Mouse (Mus musculus): ENCODE results near the gene Rapgef2.

Gene Rapgef2

GRCm38 (mm10) chr3:79086282-79086681 is 200.0 kb downstream of the Rapgef2 start:
- WGBS = 79% methylated on average over 4 of the region's 4 CpGs

- 91% methylated on average over 3 of the region's 3 CpGs for WGBS
These were observed 202.4 kb downstream of the Rapgef2 start for GRCm38 (mm10) chr3:79083881-79084280.

- 90% methylated on average over 10 of the region's 10 CpGs for WGBS
These were observed 203.3 kb downstream of the Rapgef2 start for GRCm38 (mm10) chr3:79083030-79083429.

GRCm38 (mm10) chr3:79079076-79079475 is 207.2 kb downstream of the Rapgef2 start:
- WGBS = 79% methylated on average over 3 of the region's 3 CpGs

GRCm38 (mm10) chr3:79074970-79075369 is 211.3 kb downstream of the Rapgef2 start:
- 70% methylated on average over 3 of the region's 3 CpGs for WGBS

- WGBS = 82% methylated on average over 13 of the region's 13 CpGs
These were observed 212.6 kb downstream of the Rapgef2 start for GRCm38 (mm10) chr3:79073541-79074244.

GRCm38 (mm10) chr3:79071561-79071960 is 214.8 kb downstream of the Rapgef2 start:
- WGBS = 44% methylated on average over 5 of the region's 7 CpGs

DNA sequence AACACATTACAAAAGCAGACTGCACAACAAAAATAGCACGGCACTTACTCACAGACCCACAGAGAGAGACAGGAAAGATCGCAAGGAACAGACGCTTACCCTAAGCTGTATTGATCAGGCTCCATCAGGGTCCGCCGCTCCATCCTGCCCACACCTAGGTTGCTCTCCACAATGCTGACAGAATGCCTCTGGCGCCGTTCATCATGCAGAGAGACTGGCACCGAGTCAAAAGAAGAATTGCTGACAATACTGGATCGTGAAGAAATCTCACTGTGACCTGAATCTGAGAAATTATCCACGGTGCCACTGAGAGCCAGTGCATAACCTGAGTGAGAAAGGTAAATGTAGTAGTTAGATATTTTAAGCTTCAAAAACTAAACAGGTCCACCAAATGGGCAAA is 216.4 kb downstream of the Rapgef2 start:
- 44% methylated on average over 10 of the region's 10 CpGs for WGBS

DNA sequence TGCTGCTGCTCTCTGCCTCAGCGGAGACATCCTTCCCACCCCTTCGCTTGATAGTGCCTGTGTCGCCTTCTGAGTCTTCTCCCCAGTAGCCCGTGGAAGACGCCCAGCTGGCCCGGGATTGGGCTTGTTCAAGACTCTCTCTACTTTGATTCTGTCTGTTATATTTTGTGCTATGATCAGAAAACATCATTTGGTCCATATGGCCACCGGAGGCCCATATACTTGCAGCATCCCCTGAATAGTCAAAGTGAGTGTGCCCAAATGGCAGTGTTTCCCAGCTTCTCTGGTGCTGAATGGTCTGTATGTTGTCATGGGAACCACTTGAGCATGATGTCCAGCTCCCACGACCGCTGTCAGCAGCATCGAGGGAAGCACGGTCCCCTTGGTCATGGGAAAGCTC is 217.3 kb downstream of the Rapgef2 start:
- WGBS = 75% methylated on average over 11 of the region's 11 CpGs

DNA sequence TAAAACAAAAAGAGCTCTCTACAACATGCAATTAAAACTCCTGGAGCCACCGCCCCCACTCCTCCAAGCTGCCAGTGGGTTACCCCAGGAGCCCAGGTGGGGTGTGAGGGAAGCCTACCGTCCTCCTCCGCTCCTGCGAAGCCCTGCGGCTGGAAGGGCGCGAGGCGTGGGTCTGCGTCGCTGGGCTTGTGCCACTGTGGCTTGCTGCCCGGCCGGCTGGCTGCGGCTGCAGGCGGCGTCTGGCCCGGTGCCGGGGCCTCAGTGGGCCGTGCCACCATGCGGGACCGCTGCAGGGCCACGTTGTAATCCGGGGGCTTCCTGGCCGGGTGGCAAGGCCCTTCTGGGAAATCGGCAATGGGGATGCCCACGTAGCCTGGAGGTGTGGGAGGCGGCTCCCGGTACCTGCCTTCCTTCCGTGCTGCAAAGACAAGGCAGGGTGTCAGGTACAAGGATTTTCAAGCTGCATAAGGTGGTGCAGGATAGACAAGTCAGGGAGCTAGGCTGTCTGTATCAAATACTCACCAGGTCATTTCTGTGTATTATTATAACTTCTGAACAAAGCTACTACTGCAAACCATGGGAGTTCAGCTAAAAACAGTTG is 219.8 kb downstream of the Rapgef2 start:
- 55% methylated on average over 28 of the region's 28 CpGs for WGBS

DNA sequence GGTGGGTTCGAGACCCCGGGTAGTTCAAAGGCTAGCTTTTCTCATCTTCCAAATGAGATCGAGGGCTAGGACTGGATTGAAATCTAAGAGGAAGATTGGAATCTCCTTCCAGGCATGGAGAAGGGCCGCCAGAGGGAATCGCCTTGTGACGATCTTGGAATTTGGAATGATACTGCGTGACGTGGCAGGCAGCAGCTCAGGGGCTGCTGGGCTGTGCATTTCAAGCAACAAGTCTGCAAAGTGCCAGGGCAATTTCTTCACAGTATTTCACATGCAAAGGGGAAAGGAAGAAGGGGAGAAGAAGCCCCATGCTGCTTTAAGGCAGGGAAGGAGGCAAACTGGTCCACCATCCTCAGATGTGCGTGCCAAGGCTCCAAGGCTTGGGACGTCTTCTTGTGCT is 222.2 kb downstream of the Rapgef2 start:
- 81% methylated on average over 10 of the region's 10 CpGs for WGBS

- WGBS = 74% methylated on average over 6 of the region's 6 CpGs
These were observed 224.9 kb downstream of the Rapgef2 start for GRCm38 (mm10) chr3:79061426-79061825.

DNA sequence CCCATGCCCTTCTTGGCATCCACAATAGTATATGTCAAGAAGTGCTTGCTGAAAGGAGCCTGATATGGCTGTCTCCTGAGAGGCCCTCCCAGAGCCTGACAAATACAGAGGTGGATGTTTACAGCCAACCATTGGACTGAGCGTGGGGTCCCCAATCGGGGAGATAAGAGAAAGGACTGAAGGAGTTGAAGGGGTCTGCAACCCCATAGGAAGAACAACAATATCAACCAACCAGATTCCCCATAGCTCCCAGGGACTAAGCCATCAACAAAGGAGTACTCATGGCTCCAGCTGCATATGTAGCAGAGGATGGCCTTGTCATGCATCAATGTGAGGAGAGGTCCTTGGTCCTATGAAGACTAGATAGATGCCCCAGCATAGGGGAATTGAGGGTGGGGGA is 227.8 kb downstream of the Rapgef2 start:
- WGBS = 98% methylated on average over 2 of the region's 2 CpGs

DNA sequence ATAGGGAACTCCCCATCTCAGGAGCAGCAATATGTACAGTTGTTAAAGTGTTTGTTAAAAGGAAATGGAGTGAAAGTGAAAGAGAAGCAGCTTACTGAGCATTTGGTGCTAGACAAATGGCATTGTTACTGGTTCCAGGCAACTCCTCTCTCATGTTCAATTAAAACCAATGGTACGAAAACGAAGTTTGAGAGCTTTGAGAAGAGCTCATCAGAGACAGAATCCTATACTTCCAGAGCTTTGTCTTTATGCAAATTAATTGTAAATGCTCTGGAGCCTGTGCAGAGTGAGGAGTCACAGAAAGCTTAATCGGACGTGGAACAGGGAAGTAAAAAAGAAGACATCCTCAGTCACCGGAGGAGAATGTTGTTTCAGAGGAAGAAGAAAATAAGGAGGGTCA is 241.1 kb downstream of the Rapgef2 start:
- WGBS = 51% methylated on average over 5 of the region's 5 CpGs

DNA sequence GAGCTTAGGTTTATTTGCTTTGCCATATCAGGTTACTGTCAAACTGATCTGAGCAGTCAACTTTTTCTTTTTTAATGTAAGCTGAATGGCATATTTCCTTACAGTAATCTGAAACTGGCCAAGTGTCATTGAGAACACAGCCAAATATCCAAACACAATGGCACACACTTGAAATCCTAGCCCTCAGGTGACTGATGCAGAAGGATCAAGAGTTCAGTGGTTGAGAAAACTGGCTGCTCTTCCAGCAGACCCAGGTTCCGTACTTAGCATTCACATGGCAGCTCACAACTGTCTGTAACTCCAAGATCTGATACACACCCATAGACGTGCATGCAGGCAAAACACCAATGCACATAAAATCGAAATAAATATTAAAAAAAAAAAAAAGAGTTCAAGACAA is 243.3 kb downstream of the Rapgef2 start:
- WGBS = 88% methylated on average over 3 of the region's 3 CpGs

- 66% methylated on average over 2 of the region's 2 CpGs for WGBS
These were observed 246.5 kb downstream of the Rapgef2 start for GRCm38 (mm10) chr3:79039666-79040450.

DNA sequence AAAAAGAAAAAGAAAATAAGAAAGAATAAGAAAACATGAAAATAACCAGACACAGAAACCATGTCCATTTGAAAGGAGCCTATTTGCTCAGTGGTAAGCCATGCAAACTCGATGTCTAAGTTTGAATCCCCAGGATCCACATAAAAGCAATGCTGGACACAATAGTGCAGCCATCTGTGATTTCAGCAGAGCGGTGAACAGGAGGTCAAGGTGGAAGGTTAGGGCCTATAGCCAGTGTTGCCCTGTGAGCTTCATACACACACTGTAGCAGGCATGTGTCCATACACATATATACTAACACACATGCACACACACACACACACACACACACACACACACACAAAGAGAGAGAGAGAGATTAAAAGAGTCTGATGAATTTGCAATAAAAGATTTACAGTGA is 247.3 kb downstream of the Rapgef2 start:
- WGBS = 77% methylated on average over 2 of the region's 2 CpGs

DNA sequence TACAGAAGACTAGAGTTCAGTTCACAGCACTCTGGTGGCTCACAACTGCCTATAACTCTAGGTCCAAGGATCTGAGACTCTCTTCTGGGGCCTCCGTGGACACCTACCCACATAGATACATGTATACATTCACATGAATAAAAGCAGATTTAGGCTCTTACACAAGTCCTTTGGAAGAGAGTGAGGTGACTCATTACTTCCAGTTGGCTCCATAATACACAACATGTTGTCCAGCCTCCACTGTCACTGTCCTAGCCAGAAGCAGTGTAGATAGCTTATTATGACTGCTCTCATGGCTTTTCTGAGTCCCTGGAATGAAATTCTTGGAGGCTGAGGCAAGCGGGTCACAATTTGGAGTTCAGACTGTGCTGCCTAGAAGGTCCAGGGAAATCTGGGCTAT is 251.9 kb downstream of the Rapgef2 start:
- WGBS = 66% methylated on average over 2 of the region's 2 CpGs

DNA sequence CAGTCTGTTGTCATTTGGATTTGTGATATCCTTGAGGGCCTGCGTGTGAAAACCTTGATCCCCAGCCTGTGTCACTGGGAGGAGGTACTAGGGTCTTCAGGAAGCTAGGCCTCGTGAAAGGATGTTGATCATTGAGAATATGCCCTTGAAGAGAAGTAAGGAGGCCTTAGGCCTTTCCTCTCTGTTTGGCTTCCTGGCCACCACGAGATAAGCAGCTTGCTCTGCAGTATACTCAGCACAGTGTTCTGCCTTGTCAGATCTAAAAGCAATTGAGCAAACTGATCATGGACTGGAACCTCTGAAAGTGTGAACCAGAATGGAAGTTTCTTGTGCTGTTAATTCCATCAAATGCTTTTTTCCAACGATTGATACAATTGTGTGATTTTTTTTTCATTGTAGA is 255.5 kb downstream of the Rapgef2 start:
- 84% methylated on average over 4 of the region's 4 CpGs for WGBS

DNA sequence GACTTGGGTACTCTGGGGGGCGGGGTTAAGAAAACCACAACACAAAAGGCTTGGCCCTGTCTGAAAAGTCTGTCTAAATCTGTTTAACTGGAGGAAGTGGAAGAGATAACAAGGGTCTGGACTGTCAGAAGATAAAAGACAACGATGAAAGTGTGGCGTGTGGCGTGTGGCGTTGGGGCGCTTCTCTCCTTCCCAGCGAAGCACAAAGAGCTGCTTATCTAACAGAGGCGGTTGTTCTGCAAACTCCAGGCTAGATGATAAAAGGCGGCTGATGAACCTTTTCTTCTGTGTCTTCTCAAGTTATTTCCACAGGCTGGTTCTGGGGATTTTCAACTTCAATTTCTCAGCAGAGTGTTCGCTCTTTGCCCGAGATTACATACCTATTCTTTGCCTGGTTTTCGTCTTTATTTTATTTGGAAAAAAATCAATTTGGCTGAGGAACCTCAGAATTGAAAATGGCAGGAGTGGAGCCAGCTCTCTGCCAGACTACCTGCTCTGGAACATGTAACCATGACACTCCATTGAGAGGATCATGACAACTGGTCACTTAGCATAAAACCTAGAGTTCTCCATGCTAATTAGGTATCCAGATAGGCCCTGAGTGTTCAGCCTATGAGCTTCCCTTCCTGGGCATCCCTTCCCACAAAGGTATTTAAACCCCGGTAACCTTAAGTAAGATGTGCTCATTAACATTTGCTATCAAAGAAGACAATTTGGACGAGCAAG is 258.0 kb downstream of the Rapgef2 start:
- WGBS = 72% methylated on average over 14 of the region's 14 CpGs

DNA sequence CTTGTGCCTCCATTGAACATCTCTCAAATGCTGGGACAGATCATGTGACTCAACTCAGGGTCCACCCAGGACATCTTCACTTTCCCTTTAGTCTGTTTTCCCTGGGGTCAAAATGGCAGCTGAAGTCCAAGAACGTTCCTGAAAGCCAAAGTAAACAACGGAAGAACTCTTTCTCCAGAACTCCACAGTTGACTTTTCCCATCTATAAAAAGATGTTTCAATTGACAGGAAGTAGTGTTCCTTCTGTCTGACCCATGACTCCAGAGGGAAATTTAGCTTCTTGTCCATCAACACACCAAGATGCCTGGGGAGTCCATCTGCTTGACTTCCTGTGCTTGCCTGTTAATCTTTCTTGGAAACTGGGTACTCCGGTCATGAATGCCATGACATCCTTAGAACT is 260.3 kb downstream of the Rapgef2 start:
- 88% methylated on average over 3 of the region's 3 CpGs for WGBS

DNA sequence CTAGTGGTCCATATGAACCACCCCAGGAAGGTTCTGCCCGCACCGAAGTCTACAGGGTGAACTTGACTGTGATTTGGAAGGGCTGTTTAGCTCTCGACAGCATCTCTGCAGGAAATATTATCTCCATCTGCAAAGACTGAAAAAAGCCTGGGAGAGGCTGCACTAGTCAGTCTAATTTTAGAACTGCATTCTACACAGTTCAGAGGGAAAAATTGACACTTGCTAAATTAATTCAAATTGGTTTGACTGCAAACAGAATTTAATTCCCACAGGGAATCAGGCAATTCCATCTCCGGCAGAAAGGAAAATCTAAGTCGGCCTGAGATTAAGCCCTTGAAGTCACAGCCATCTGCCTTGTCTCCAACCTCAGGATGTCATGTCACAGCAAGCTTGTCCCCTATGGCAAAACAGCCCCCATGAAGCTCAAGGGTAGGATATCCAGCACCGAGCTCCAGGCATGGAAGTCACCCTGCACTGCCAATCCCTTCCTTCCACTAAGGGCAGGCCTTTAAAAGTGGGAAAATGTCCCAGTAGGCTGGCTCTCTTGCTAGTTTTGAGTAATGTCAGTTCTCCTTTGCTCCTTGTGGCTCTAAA is 262.5 kb downstream of the Rapgef2 start:
- WGBS = 45% methylated on average over 6 of the region's 6 CpGs

Measured in cerebral cortex, adult 2 months (tissue).